Comparison of ENCODE assay signal across 8 mouse cellular contexts in the genomic region with DNA sequence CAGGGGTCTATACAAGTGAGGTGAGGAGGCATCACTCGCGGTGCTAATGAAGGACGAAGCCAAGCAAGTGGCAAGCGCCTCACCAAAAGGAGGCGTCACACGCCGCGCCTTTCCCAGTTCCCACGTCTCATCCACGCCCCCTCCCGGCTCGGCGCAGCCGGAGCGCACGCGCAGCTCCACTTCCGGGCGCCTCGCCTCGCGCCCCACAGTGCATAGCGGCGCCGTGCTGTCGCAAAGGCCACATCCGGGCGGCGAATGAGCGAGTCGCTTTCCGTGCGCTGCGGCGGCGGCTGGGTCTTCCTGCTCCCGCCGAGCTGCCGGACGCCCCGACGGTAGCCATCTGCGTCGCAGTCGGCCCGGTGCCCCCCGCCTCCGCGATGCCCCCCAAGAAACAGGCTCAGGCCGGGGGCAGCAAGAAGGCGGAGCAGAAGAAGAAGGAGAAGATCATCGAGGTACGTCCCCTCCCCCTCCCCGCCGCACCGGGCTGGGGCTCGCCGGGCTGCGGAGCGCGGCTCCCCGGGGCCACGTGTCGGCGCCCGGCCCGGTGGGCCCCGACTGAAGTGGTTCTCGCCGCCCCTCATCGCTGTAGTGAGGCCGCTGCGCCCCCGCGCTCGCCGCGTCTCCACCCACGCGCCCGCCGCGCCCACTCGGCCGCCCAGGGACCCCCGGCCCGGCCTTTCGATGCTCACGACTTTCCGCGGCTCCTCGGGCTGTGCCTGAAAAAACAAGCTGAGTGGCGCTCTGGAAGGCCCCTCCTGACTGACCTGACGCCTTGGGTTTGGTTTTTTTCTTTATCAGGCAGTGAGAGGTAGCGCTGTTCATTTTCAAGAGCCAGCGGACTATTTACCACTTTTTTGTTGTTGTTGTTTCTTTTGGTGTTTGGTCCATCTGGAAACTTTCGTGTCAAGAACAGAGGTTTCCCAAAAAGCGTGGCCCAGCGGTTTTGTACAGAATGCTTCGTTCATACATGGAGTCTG. TPM values are rescaled to one million over a fixed set of nuclear protein-coding genes. Genes with fewer than 3 reads are reported as not detected.
DNase-seq lines count a peak whose midpoint lies in the region; ATAC-seq lines count a peak whose summit lies in the region.

A gene (plus strand): TSS at position 160 of the 977 bp plus-strand sequence.

- H3K4me3 ChIP-seq in hindbrain, embryonic 15.5 days = peak within 1 kb of the TSS; percentile 87

- no peaks in the 10 kb centered on the region for H3K9me3 ChIP-seq in hindbrain, embryonic 15.5 days

- WGBS in hindbrain, embryonic 15.5 days = under 1% methylated on average over 82 of the region's 100 CpGs

- peak within 1 kb of the TSS; percentile 90 for H3K27ac ChIP-seq in hindbrain, embryonic 15.5 days (replicated peaks)

- peak; percentile 93 for DNase-seq in T-cell, adult 2 months (ENCODE audit: low spot score)
- DNase-seq in cerebellum, postnatal 36 days = peak; percentile 91 to 95
- peak; percentile 94 for DNase-seq in frontal cortex, postnatal 36 days (ENCODE audit: low spot score in 2 of 2)
- DNase-seq in left cerebral cortex, adult 11 months (ENCODE audit: low spot score) = peak; percentile 82
- peak; percentile 96 for DNase-seq in lung, postnatal 4 days
- peak; percentile 89 for DNase-seq in retina, postnatal 7 days (ENCODE audit: low read depth, low spot score)
- peak; percentile 82 for DNase-seq in urinary bladder, adult 2 months (ENCODE audit: low spot score)

- H3K9ac ChIP-seq in hindbrain, embryonic 15.5 days = peak within 1 kb of the TSS; percentile 93

- H3K4me2 ChIP-seq in hindbrain, embryonic 15.5 days = peak within 1 kb of the TSS; percentile 76

- no peaks in the 10 kb centered on the region for H3K36me3 ChIP-seq in hindbrain, embryonic 15.5 days

- H3K27me3 ChIP-seq in hindbrain, embryonic 15.5 days = no peaks in the 10 kb centered on the region

- ATAC-seq in hindbrain, embryonic 15.5 days (ENCODE audit: low FRiP score, low read depth) = peak; percentile 100

- peaks cover 29% of the 10 kb centered on the region for H3K4me1 ChIP-seq in hindbrain, embryonic 15.5 days (replicated peaks)

RNA-seq across cellular contexts. Expression of the gene that starts here (rescaled TPM):
- polyA plus RNA-seq in hindbrain, embryonic 15.5 days (2015; fragmentation: Nextera tagmentation; extraction: Ambion mirVana) = 164 and 188 TPM in 2 replicates
- 76.0 and 79.2 TPM in 2 replicates for polyA plus RNA-seq in urinary bladder, adult 2 months (2012; rRNA removed)

Comparison
In these comparisons a context has a peak if more than half of its experiments do, and no peak if none do; other contexts are left out.
1. Peak in every context shown above with its lines: DNase-seq, ATAC-seq, H3K4me3 ChIP-seq and H3K27ac ChIP-seq.